Mouse (Mus musculus) embryonic facial prominence, embryonic 10.5 days (tissue): ENCODE measurements around the gene Nhlrc2. TPM values are rescaled to one million over a fixed set of nuclear protein-coding genes. Genes with fewer than 3 reads are reported as not detected.
"Not testable (repeated sequence)": the region's sequence is repeated elsewhere in the genome, so short reads cannot be mapped to it uniquely, and the experiment has no call there.

Source experiments
- DNase-seq: peaks from one replicate; pipeline ENCODE4 v3.0.0-alpha.2; 2017; ENCODE audit warnings: low spot score
- H3K27ac ChIP-seq: fragments of 300-500 bp; sonication (generic); replicated peaks from 2 replicates; pipeline ENCODE4 v1.5.1; 2016; ENCODE audit warnings: mild to moderate bottlenecking
- H3K27me3 ChIP-seq: fragments of 300-500 bp; sonication (generic); replicated peaks from 2 replicates; pipeline ENCODE4 v1.6.1; 2016; ENCODE audit warnings: low read depth, mild to moderate bottlenecking; ENCODE audit not compliant: poor library complexity, severe bottlenecking
- H3K36me3 ChIP-seq: fragments of 300-500 bp; sonication (generic); replicated peaks from 2 replicates; pipeline ENCODE4 v1.6.1; 2016; ENCODE audit warnings: mild to moderate bottlenecking, moderate library complexity
- H3K4me1 ChIP-seq: fragments of 300-500 bp; sonication (generic); 2 replicates; pipeline ENCODE4 v1.6.1; 2016
- H3K4me3 ChIP-seq: fragments of 300-500 bp; sonication (generic); 2 replicates; pipeline ENCODE4 v1.5.1; 2016; ENCODE audit warnings: mild to moderate bottlenecking, moderate library complexity
- H3K9me3 ChIP-seq: fragments of 300-500 bp; sonication (generic); 2 replicates; pipeline ENCODE4 v1.6.1; 2016; ENCODE audit warnings: mild to moderate bottlenecking
- WGBS: fragments of 180-500 bp; shearing (Covaris S2); methylation state at CpG from one replicate; pipeline ENCODE4 v1.1.7; 2016; 5-methylcytosine and 5-hydroxymethylcytosine counted together
- polyA plus RNA-seq: library from polyadenylated mRNA; unstranded; fragments of >200 nt; fragmentation: Nextera tagmentation; extraction: Ambion mirVana; gene quantifications from 2 replicates; pipeline ENCODE4 v1.2.1, GENCODE M21; 2016

Nhlrc2 gene
- polyA plus RNA-seq = 17.2 and 17.5 TPM in 2 replicates

DNA sequence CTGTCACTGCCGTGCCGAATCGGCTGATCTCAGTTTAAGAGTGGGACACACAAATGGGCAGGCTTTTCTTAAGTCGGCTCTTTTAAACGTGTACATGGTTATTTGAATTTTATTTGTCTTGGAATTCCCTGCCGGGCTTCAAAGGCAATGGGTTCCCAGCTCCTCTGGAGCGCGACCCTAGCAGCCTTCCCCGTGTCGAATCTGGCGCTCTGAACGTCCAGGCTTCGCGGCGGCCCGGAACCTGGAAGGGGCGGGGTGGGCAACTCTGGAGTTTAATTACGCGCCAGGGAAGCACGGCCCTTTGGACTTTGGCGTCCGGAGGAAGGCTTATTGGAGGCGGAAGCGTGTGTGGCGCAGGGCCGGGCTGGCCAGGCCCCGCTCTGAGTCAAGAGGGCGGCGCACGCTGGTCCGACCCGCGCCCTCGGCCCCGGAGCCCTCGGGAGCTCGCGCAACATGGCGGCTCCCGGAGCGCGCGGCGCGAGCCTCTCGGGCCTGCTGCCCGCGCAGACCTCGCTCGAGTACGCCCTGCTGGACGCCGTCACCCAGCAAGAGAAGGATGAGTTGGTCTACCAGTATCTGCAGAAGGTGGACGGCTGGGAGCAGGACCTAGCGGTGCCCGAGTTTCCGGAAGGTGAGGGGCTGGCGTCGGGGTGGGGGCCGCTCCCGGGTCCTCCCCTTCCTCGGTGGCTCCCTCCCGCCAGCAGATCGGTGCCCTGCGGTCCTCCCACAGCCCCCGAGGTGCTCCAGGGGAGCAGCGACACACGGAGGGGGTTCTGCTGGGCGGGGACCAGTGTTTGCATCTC, at the start of gene Nhlrc2:
Nhlrc2 (plus strand) TSS at position 32 of the 803 bp plus-strand sequence.
- WGBS = under 1% methylated on average over 69 of the region's 69 CpGs
- peak; percentile 89 for DNase-seq

DNA sequence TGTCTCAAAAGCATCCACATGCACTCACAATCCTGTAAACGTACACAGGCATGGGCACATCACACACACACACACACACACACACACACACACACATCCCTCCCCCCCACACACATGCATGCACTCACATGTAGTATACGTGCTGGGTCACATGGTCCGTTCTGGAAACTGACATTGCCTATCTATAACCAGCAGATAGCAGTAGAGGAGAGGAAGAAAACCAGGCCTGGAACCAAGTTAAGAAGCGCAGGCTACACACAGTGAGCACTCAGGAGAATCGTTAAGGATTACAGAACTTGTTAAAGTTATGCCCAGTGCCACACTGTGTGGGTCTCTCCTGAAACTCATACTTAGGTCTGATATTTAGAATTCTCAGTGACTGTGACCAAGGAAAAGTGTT, 45.0 kb upstream of the Nhlrc2 start:
- not testable (repeated sequence) for H3K9me3 ChIP-seq, DNase-seq, H3K4me1 ChIP-seq, H3K27ac ChIP-seq, H3K36me3 ChIP-seq, H3K4me3 ChIP-seq, H3K27me3 ChIP-seq
- WGBS = no CpG with 5 or more reads among the region's 5 CpGs

More for the DNA sequence above, at the start of gene Nhlrc2:
- Histone ChIP-seq H3K4me3 (peak within 1 kb of the TSS; percentile 95), H3K36me3 (peaks cover 37% of the 10 kb centered on the region), H3K27ac (peak within 1 kb of the TSS; percentile 99), H3K4me1 (peaks cover 25% of the 10 kb centered on the region), H3K9me3 (no peaks in the 10 kb centered on the region), H3K27me3 (no peaks in the 10 kb centered on the region)

DNA sequence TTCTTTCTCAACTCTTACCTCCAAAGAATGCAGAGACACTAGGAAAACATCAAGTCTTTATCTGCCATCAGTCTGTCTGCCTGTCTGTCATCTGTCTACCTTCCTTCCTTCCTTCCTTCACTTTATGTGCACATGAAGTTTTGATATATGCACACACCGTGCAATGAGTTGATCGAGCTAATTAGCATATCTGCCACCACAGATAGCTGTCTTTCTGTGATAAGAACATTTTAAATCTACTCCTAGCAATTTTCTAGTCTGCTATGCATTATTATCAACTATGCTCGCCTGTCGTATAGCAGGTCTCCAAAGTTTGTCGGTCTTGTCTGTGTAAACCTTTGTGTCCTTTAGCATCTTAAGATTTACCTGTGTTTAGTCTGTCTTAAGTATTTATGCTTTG, 44.5 kb upstream of the Nhlrc2 start:
- WGBS = no CpG with 5 or more reads among the region's 5 CpGs
- not testable (repeated sequence) for H3K4me1 ChIP-seq, H3K4me3 ChIP-seq, H3K36me3 ChIP-seq, H3K27ac ChIP-seq, H3K9me3 ChIP-seq, H3K27me3 ChIP-seq, DNase-seq

- H3K4me3 ChIP-seq, H3K27ac ChIP-seq, H3K9me3 ChIP-seq, DNase-seq, H3K27me3 ChIP-seq, H3K4me1 ChIP-seq, H3K36me3 ChIP-seq: not testable (repeated sequence)
- WGBS = no CpG with 5 or more reads among the region's 4 CpGs
These were observed 36.9 kb upstream of the Nhlrc2 start for GRCm38 (mm10) chr19:56511207-56511606.

DNA sequence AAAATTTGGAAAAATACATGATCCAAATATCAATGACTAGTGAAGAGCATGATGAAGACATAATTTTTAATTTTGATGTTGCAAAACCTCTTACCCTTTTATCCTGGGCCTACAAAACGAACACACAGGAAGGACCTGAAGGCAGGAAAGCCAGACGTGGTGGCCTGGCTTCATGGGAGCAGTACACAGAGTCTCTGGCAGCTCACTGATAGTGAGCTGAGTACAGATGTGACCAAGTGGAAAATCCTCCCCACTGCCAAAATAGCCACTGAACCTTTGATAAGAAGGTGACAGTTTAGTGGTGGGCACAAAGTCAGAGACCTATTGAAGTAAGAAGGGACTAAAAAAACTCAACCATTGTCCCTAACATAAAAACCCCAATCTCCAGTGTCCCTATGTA, 34.5 kb upstream of the Nhlrc2 start:
- no CpG with 5 or more reads among the region's 2 CpGs for WGBS
- H3K4me3 ChIP-seq, DNase-seq, H3K36me3 ChIP-seq, H3K9me3 ChIP-seq, H3K4me1 ChIP-seq, H3K27me3 ChIP-seq, H3K27ac ChIP-seq: not testable (repeated sequence)

GRCm38 (mm10) chr19:56519408-56519807, 28.7 kb upstream of the Nhlrc2 start:
- not testable (repeated sequence) for H3K4me3 ChIP-seq, DNase-seq, H3K27me3 ChIP-seq, H3K36me3 ChIP-seq, H3K9me3 ChIP-seq, H3K27ac ChIP-seq, H3K4me1 ChIP-seq
- WGBS = no CpG with 5 or more reads among the region's 7 CpGs

GRCm38 (mm10) chr19:56530529-56530928, 17.5 kb upstream of the Nhlrc2 start:
- not testable (repeated sequence) for H3K9me3 ChIP-seq, H3K4me3 ChIP-seq, DNase-seq, H3K27ac ChIP-seq, H3K27me3 ChIP-seq, H3K4me1 ChIP-seq
- no CpG with 5 or more reads among the region's 11 CpGs for WGBS
- peaks cover 20% of the 10 kb centered on the region for H3K36me3 ChIP-seq

DNA sequence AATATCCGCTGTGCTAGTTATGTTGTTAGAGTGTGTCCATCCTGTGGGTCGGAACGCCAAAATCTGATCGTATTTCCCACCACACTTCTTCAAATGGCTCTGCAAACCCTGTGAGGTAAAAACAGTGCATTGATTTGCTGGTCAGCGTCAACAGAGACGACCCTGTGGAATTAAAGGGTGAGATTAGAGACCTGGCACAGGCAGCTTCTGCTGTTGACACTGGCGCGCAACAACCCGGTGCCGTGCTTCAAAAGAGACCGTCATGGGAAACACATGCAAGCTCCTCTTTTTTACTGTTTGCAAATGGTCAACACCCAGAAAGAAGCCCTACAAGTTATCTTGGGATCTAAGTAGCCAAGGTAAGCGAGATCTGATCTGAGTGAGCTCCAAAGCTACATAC, 16.8 kb upstream of the Nhlrc2 start:
- no peaks in the 10 kb centered on the region for H3K4me1 ChIP-seq
- WGBS = 94% methylated on average over 12 of the region's 12 CpGs
- H3K36me3 ChIP-seq = peaks cover 27% of the 10 kb centered on the region
- DNase-seq = no peak
- no peaks in the 10 kb centered on the region for H3K9me3 ChIP-seq
- no peak overlapping the region for H3K4me3 ChIP-seq
- no peaks in the 10 kb centered on the region for H3K27me3 ChIP-seq
- no peak overlapping the region for H3K27ac ChIP-seq

DNA sequence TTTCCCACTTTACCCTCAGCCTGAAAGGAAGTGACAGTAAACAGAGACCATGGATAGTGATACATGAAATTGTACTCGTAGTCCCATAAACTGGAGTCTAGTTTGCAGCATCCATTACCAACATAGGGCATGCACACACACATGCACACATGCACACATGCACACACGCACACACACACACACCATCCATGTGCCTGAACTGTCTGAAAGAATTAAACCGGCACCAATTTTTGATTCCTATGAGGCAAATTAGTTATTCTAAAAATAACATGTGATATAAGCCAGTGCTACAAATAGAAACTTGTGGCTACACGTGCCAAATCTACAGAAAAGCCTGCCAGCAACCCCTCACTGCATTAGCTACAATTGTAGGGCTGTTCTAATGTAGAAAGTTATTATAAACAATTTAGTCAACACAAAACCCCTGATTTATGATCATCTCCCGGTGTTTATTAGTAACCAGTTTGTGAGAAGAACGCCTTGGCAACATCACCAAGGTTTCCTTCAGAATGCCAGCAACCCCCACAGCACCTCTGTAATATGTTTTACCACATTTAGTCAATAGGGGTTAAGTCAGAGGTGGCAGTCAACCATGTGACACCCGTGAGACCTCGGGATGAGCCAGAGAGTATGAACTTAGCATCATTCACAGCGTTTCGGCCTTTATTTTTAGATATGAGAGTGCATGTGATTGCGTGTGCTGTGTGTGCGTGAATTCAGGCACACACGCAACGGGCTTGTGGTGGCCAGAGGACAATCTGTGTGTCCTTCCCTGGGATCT, 14.6 kb upstream of the Nhlrc2 start:
- no peak for DNase-seq
- Histone ChIP-seq H3K4me3 (no peak overlapping the region), H3K9me3 (no peaks in the 10 kb centered on the region), H3K36me3 (peaks cover 43% of the 10 kb centered on the region), H3K4me1 (0 out of 2 replicates have a peak, but pooled peaks cover 4% of the 10 kb centered on the region), H3K27ac (no peak overlapping the region), H3K27me3 (no peaks in the 10 kb centered on the region)
- WGBS = 94% methylated on average over 14 of the region's 14 CpGs

DNA sequence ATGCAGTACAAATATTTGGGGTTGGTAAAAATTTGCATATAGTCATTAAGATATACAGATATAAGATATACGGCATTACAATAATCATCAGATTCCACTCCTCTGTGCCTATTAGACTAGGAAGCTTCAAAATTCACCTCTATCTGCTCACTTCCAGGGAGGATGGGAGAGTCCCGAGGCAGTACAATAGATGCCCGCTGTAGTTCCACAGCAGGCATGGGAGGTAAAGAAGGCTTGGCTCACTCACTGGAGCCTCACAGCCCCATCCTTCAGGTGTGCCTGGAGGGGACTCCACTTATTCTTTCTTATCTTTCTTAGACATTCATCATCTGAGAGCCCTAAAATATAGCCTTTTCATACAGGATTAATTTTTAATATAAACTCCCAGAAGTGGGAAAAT, 13.7 kb upstream of the Nhlrc2 start:
- 0 out of 2 replicates have a peak, but pooled peaks cover 4% of the 10 kb centered on the region for H3K4me1 ChIP-seq
- 85% methylated on average over 3 of the region's 3 CpGs for WGBS
- DNase-seq = no peak
- H3K27ac ChIP-seq = no peak overlapping the region
- H3K27me3 ChIP-seq = no peaks in the 10 kb centered on the region
- peaks cover 46% of the 10 kb centered on the region for H3K36me3 ChIP-seq
- H3K4me3 ChIP-seq = no peak overlapping the region
- no peaks in the 10 kb centered on the region for H3K9me3 ChIP-seq

DNA sequence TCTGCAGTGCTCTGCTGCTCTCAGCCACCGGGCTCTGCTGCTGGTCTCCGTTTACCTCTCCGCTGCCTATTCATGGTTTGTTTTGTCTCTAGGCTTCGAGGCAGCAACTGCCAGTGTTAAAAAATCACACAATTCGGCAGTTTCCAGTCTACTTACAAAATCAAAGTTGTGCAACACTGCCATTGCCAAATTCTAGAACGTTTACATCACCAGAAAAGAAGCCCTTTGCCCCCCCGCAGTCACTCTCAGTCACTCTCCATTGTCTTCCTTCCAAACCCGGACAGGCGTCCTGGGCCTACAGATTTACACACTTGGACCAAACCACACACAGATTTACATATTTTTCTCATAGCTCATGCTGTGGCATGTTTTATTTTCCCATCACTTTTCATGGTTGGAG, 13.0 kb upstream of the Nhlrc2 start:
- H3K27ac ChIP-seq = no peak overlapping the region
- WGBS = 87% methylated on average over 9 of the region's 9 CpGs
- DNase-seq = no peak

GRCm38 (mm10) chr19:56535765-56536164, 12.3 kb upstream of the Nhlrc2 start:
- H3K9me3 ChIP-seq = no peaks in the 10 kb centered on the region
- H3K36me3 ChIP-seq = peaks cover 53% of the 10 kb centered on the region
- WGBS = 91% methylated on average over 9 of the region's 9 CpGs
- 0 out of 2 replicates have a peak, but pooled peaks cover 4% of the 10 kb centered on the region for H3K4me1 ChIP-seq
- DNase-seq = no peak
- H3K27me3 ChIP-seq = no peaks in the 10 kb centered on the region
- no peak overlapping the region for H3K27ac ChIP-seq
- H3K4me3 ChIP-seq = no peak overlapping the region

More for the DNA sequence above, 13.0 kb upstream of the Nhlrc2 start:
- Histone ChIP-seq H3K27me3 (no peaks in the 10 kb centered on the region), H3K36me3 (peaks cover 48% of the 10 kb centered on the region), H3K4me3 (no peak overlapping the region), H3K4me1 (0 out of 2 replicates have a peak, but pooled peaks cover 4% of the 10 kb centered on the region), H3K9me3 (no peaks in the 10 kb centered on the region)

DNA sequence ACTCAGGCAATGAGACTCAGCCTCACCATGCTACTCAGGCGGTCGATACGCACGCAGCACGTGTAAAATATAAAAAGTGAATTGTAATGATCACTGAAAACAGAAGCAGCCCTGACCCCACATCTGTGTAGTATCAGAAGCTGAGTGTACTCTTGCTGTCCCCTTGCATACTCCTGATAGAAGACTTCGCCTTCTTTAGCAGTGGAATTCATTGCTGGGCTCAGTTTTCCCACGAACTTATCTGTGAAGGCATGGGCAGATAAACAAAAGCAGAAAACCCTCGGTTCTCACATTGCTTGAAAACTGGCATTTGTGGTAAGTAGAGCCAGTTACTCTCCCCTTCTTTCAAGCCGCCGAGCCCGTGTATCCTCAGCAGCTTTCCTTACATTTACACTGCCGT, 4.7 kb upstream of the Nhlrc2 start:
- H3K36me3 ChIP-seq = peaks cover 44% of the 10 kb centered on the region
- no peak for DNase-seq
- no peaks in the 10 kb centered on the region for H3K9me3 ChIP-seq
- WGBS = 92% methylated on average over 12 of the region's 12 CpGs
- no peak overlapping the region for H3K27ac ChIP-seq
- no peaks in the 10 kb centered on the region for H3K27me3 ChIP-seq
- peaks cover 12% of the 10 kb centered on the region for H3K4me1 ChIP-seq
- no peak overlapping the region for H3K4me3 ChIP-seq
